Mouse (Mus musculus) neural tube, embryonic 12.5 days (tissue): ENCODE results near the gene Sgca. TPM values are rescaled to one million over a fixed set of nuclear protein-coding genes. Genes with fewer than 3 reads are reported as not detected.
"Not testable (repeated sequence)": the region's sequence is repeated elsewhere in the genome, so short reads cannot be mapped to it uniquely, and the experiment has no call there.

Experiments
- ATAC-seq: fragments of 200-750 bp; cut with Nextera tagmentation; 2 replicates; pipeline ENCODE4 v1.8.0; 2017; ENCODE audit warnings: low read depth, mild to moderate bottlenecking, moderate TSS enrichment, moderate library complexity; ENCODE audit not compliant: low FRiP score
- H3K27ac ChIP-seq: fragments of 300-500 bp; sonication (generic); 2 replicates; pipeline ENCODE4 v1.5.1; 2016
- H3K27me3 ChIP-seq: fragments of 300-500 bp; sonication (generic); replicated peaks from 2 replicates; pipeline ENCODE4 v1.6.1; 2016; ENCODE audit warnings: mild to moderate bottlenecking
- H3K36me3 ChIP-seq: fragments of 300-500 bp; sonication (generic); 2 replicates; pipeline ENCODE4 v1.6.1; 2016; ENCODE audit warnings: mild to moderate bottlenecking
- H3K4me1 ChIP-seq: fragments of 300-500 bp; sonication (generic); 2 replicates; pipeline ENCODE4 v1.6.1; 2016
- H3K4me2 ChIP-seq: fragments of 300-500 bp; sonication (generic); replicated peaks from 2 replicates; pipeline ENCODE4 v1.6.1; 2016; ENCODE audit warnings: mild to moderate bottlenecking
- H3K4me3 ChIP-seq: fragments of 300-500 bp; sonication (generic); 2 replicates; pipeline ENCODE4 v1.5.1; 2016
- H3K9ac ChIP-seq: fragments of 300-500 bp; sonication (generic); 2 replicates; pipeline ENCODE4 v1.6.1; 2016; ENCODE audit warnings: mild to moderate bottlenecking
- H3K9me3 ChIP-seq: fragments of 300-500 bp; sonication (generic); 2 replicates; pipeline ENCODE4 v1.6.1; 2016; ENCODE audit warnings: mild to moderate bottlenecking
- WGBS: fragments of 180-500 bp; shearing (Covaris S2); methylation state at CpG from one replicate; pipeline ENCODE4 v1.1.7; 2016; 5-methylcytosine and 5-hydroxymethylcytosine counted together
- polyA plus RNA-seq: library from polyadenylated mRNA; unstranded; fragments of >200 nt; fragmentation: Nextera tagmentation; extraction: Ambion mirVana; gene quantifications from 2 replicates; pipeline ENCODE4 v1.2.1, GENCODE M21; 2016

Gene Sgca
- 0.80 and 0.90 TPM in 2 replicates for polyA plus RNA-seq

GRCm38 (mm10) chr11:94976199-94976598, at the start of gene Sgca:
Gene Sgca (minus strand): TSS chr11:94976327.
- H3K27me3 ChIP-seq = no peaks in the 10 kb centered on the region; the same call in 1 of the 2 replicates
- no peak within 1 kb of the TSS for H3K27ac ChIP-seq
- H3K9me3 ChIP-seq = no peaks in the 10 kb centered on the region
- no peak within 1 kb of the TSS for H3K9ac ChIP-seq
- ATAC-seq = no peak
- no peak within 1 kb of the TSS for H3K4me2 ChIP-seq
- 77% methylated on average over 5 of the region's 5 CpGs for WGBS
- H3K36me3 ChIP-seq = no peaks in the 10 kb centered on the region
- H3K4me1 ChIP-seq = peaks cover 12% of the 10 kb centered on the region
- no peak within 1 kb of the TSS for H3K4me3 ChIP-seq

GRCm38 (mm10) chr11:95025227-95026012, 49.3 kb upstream of the Sgca start:
- Histone ChIP-seq H3K9me3 (no peaks in the 10 kb centered on the region), H3K4me1 (peaks cover 10% of the 10 kb centered on the region), H3K4me2 (no peak overlapping the region), H3K4me3 (no peak overlapping the region), H3K9ac (no peak overlapping the region), H3K36me3 (peaks cover 58% of the 10 kb centered on the region), H3K27me3 (no peaks in the 10 kb centered on the region; the same call in 1 of the 2 replicates), H3K27ac (no peak overlapping the region)
- no peak for ATAC-seq
- WGBS = 94% methylated on average over 11 of the region's 11 CpGs

GRCm38 (mm10) chr11:95024439-95025184, 48.5 kb upstream of the Sgca start:
- H3K4me1 ChIP-seq = peaks cover 10% of the 10 kb centered on the region
- H3K36me3 ChIP-seq = peaks cover 66% of the 10 kb centered on the region
- ATAC-seq = no peak
- 71% methylated on average over 29 of the region's 29 CpGs for WGBS
- no peaks in the 10 kb centered on the region; the same call in 1 of the 2 replicates for H3K27me3 ChIP-seq
- H3K27ac ChIP-seq = no peak overlapping the region
- H3K9me3 ChIP-seq = no peaks in the 10 kb centered on the region
- H3K4me3 ChIP-seq = no peak overlapping the region
- no peak overlapping the region for H3K9ac ChIP-seq
- H3K4me2 ChIP-seq = no peak overlapping the region

GRCm38 (mm10) chr11:95023481-95023880, 47.4 kb upstream of the Sgca start:
- H3K4me3 ChIP-seq = no peak overlapping the region
- no peak overlapping the region for H3K27ac ChIP-seq
- H3K4me2 ChIP-seq = no peak overlapping the region
- no peak overlapping the region for H3K9ac ChIP-seq
- no peaks in the 10 kb centered on the region; the same call in 1 of the 2 replicates for H3K27me3 ChIP-seq
- H3K9me3 ChIP-seq = no peaks in the 10 kb centered on the region
- 97% methylated on average over 9 of the region's 9 CpGs for WGBS
- ATAC-seq = no peak
- peaks cover 8% of the 10 kb centered on the region for H3K4me1 ChIP-seq
- H3K36me3 ChIP-seq = peaks cover 78% of the 10 kb centered on the region

- Histone ChIP-seq H3K9me3 (no peaks in the 10 kb centered on the region), H3K4me3 (no peak overlapping the region), H3K27ac (no peak overlapping the region), H3K9ac (no peak overlapping the region), H3K4me1 (no peaks in the 10 kb centered on the region), H3K36me3 (peaks cover 86% of the 10 kb centered on the region), H3K27me3 (no peaks in the 10 kb centered on the region), H3K4me2 (no peak overlapping the region)
- ATAC-seq = no peak
- 82% methylated on average over 10 of the region's 10 CpGs for WGBS
Measured at GRCm38 (mm10) chr11:95022237-95022992, 46.3 kb upstream of the Sgca start.

GRCm38 (mm10) chr11:95015484-95015883, 39.4 kb upstream of the Sgca start:
- H3K27ac ChIP-seq = no peak overlapping the region
- no peak for ATAC-seq
- H3K27me3 ChIP-seq = no peaks in the 10 kb centered on the region
- 0 out of 2 replicates have a peak overlapping the region, but pooled peaks have one; percentile 13 for H3K9ac ChIP-seq
- H3K4me2 ChIP-seq = 0 out of 2 replicates have a peak overlapping the region, but pooled peaks have one; percentile 16
- 77% methylated on average over 3 of the region's 3 CpGs for WGBS
- H3K9me3 ChIP-seq = no peaks in the 10 kb centered on the region
- no peak overlapping the region for H3K4me3 ChIP-seq
- H3K4me1 ChIP-seq = peaks cover 34% of the 10 kb centered on the region
- H3K36me3 ChIP-seq = peaks cover 65% of the 10 kb centered on the region

DNA sequence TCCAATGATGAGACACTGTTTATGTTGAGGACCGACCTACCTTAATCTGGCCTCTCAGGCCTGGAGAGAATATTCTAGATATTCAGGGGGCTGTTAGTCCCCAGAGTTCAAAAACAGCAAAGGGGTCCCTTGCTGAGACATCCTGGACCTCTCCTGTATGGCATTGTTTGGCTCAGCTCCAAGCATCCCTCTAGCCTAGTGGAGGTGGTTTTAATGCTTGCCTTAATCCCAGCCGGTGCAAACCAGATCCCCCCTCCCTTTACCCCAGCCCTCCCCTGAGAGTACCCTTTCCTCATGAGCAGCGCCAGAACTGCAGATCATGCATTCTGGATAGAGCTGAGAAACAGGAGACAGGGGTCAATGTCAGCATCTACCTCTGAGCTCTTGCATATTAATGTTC, 36.4 kb upstream of the Sgca start:
- peak overlapping the region; percentile 78 for H3K4me2 ChIP-seq
- no peaks in the 10 kb centered on the region for H3K27me3 ChIP-seq
- H3K36me3 ChIP-seq = peaks cover 38% of the 10 kb centered on the region
- WGBS = 58% methylated on average over 3 of the region's 3 CpGs
- no peak overlapping the region for H3K27ac ChIP-seq
- H3K4me1 ChIP-seq = peaks cover 52% of the 10 kb centered on the region
- peak overlapping the region; percentile 22 for H3K4me3 ChIP-seq
- H3K9me3 ChIP-seq = no peaks in the 10 kb centered on the region
- no peak for ATAC-seq
- peak overlapping the region; percentile 88; the same call in 1 of the 2 replicates for H3K9ac ChIP-seq

- H3K27ac ChIP-seq = no peak overlapping the region
- no peaks in the 10 kb centered on the region for H3K27me3 ChIP-seq
- WGBS = 74% methylated on average over 3 of the region's 3 CpGs
- peaks cover 34% of the 10 kb centered on the region for H3K36me3 ChIP-seq
- H3K4me3 ChIP-seq = peak overlapping the region; percentile 80
- H3K9me3 ChIP-seq = no peaks in the 10 kb centered on the region
- H3K4me2 ChIP-seq = peak overlapping the region; percentile 78
- H3K4me1 ChIP-seq = peaks cover 56% of the 10 kb centered on the region
- no peak for ATAC-seq
- peak overlapping the region; percentile 88; the same call in 1 of the 2 replicates for H3K9ac ChIP-seq
Measured at GRCm38 (mm10) chr11:95012075-95012474, 35.9 kb upstream of the Sgca start.

GRCm38 (mm10) chr11:95011416-95011815, 35.3 kb upstream of the Sgca start:
- H3K27ac ChIP-seq = no peak overlapping the region
- H3K4me1 ChIP-seq = peaks cover 61% of the 10 kb centered on the region
- H3K9ac ChIP-seq = peak overlapping the region; percentile 88
- H3K4me2 ChIP-seq = peak overlapping the region; percentile 78
- no peaks in the 10 kb centered on the region for H3K27me3 ChIP-seq
- H3K36me3 ChIP-seq = peaks cover 29% of the 10 kb centered on the region
- WGBS = 55% methylated on average over 1 of the region's 1 CpGs
- no peaks in the 10 kb centered on the region for H3K9me3 ChIP-seq
- H3K4me3 ChIP-seq = peak overlapping the region; percentile 80
- ATAC-seq = no peak

GRCm38 (mm10) chr11:95010841-95011403, 34.8 kb upstream of the Sgca start:
- WGBS = 24% methylated on average over 4 of the region's 4 CpGs
- peak overlapping the region; percentile 80 for H3K4me3 ChIP-seq
- not testable (repeated sequence) for ATAC-seq, H3K27ac ChIP-seq, H3K9me3 ChIP-seq, H3K27me3 ChIP-seq
- peak overlapping the region; percentile 88 for H3K9ac ChIP-seq
- peaks cover 62% of the 10 kb centered on the region for H3K4me1 ChIP-seq
- H3K36me3 ChIP-seq = peaks cover 25% of the 10 kb centered on the region
- H3K4me2 ChIP-seq = peak overlapping the region; percentile 78

DNA sequence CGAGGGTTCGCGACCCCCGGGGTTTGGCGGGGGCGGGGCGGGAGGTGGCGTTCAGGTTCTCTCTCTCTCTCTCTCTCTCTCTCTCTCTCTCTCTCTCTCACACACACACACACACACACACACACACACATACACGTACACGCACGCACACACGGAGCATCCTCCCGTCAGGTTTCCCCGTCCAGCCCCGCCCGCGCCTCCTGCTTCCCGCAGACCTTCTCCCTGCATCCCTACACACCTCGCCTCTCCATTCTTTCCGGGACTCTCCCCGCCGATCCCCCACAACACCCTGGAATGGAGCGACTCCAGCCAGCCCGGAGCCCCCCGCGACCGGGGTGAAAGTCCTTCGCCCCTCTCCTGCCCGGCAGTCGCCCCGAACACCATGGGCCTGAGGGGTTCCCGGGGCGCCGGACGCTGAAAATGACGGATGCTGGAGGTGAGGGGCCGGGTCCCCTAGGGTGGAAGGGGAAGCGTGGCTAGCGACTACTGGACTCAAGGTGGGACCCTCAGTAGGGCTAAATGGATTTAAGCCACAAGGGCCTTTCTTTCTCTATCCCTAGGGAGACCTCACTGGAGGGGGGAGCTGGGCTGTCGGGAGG, 34.1 kb upstream of the Sgca start:
- Histone ChIP-seq H3K27ac (peak overlapping the region; percentile 93), H3K4me1 (peaks cover 59% of the 10 kb centered on the region), H3K4me2 (peak overlapping the region; percentile 78), H3K9me3 (no peaks in the 10 kb centered on the region), H3K27me3 (no peaks in the 10 kb centered on the region), H3K4me3 (peak overlapping the region; percentile 80), H3K36me3 (peaks cover 25% of the 10 kb centered on the region), H3K9ac (peak overlapping the region; percentile 88)
- peak; percentile 41 for ATAC-seq
- WGBS = under 1% methylated on average over 34 of the region's 40 CpGs
